Mouse (Mus musculus): ENCODE measurements at regions not wholly inside any gene's neighbourhood (a gene's known extent, or its start where the extent isn't known, plus 50 kb on each side); places are given as distances from the start of the nearest gene placed in this dataset.

DNA sequence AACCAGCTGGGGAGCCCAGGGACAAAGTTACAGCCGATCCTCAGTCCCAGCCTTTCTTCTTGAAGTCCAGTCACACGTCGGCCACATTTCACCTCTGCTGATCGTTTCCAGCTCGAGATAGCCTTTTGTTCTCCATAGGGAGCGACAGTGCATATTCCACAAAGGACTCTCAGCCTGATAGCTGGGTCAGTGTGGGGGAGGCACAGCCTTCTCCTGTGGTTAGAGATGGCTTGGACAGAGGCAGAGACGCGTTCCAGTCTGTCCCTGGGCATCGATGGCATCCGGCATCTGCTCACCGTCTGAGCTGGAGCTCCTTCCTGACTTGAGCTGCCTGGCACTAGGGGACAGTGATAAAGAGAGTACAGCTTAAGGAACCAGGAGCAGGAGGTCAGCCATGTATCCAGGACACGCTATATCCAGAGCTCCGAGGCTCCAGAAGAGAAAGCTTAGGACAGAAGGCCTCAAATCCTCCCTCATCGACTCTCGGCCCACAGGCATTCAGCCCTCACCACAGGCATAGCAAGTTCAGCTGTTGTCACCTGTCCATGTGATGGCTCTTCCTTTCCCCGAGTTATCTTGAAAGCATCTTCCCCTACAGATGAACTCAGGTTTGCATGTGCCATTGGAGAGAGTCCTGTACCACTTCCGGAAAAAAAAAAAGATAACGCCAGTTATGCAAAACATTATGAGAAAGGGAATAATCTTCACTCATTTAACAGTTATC lies 160.0 kb downstream of the Qrsl1 start:
- Histone ChIP-seq H3K4me3 (ENCODE audit: low read depth, low read length) (no peak overlapping the region), H3K9me3 (ENCODE audit: low read length) (no peaks in the 10 kb centered on the region), H3K4me1 (ENCODE audit: insufficient read depth, low read length) (no peaks in the 10 kb centered on the region), H3K9ac (replicated peaks; ENCODE audit: low read length, poor library complexity, severe bottlenecking) (no peak overlapping the region), H3K36me3 (ENCODE audit: insufficient read depth, low read length) (no peaks in the 10 kb centered on the region), H3K27ac (ENCODE audit: low read depth, low read length) (no peak overlapping the region), H3K27me3 (ENCODE audit: insufficient read depth, low read length) (no peaks in the 10 kb centered on the region), H3K4me2 (ENCODE audit: low read depth, low read length, poor library complexity, severe bottlenecking) (no peak overlapping the region)
- ATAC-seq (ENCODE audit: low FRiP score) (no peak), DNase-seq (ENCODE audit: low spot score) (no peak)
- no peak for TF ChIP-seq CTCF (IDR thresholded peaks at IDR 0.05)
- 50% methylated on average over 18 of the region's 18 CpGs for WGBS

DNA sequence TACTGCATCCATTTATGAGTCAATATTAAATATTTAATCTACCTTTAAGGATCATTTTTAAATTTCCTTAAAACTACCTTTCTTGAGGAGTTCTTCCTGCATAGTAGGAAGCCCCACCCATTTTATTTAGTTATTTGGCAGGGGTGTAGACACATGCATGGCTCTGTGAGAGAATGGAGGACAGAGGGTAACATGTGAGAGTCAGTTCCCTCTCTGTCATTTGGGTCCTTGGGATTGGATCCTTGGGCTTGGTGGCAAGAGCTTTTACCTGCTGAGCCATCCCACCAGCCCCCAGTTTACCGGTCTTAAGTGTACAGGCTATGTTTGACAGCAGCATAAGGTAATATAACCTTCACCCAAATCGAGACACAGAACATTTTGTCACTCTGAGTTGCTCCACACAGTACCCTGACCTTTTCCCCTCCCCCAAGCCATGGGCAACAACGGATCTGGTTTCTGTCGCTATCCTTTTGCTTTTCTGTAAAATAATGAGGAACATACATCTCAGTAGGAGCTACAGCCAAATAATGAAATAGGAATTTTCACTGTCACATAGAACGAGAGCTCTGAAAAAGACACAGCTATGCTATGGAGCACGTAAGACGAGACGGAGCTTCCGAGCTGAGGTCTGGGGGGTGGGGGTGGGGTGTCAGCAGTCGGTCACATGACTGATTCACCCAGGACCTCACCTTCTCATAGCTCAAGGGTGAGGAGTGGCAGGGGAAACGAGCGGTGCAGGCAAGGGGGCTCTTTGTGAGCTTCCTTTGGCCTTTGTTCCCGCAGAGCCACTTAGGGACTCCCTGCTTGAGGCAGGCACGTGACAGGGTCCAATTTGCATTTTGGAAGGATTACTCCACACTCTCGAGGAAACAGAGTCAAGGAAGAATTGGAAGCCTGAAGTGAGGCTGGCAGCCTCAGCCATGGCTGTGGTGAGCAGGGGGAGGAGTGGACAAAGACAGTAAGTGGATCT lies 159.2 kb downstream of the Qrsl1 start:
- no peak overlapping the region for H3K4me3 ChIP-seq (ENCODE audit: low read depth, low read length)
- ATAC-seq (ENCODE audit: low FRiP score) (peak; percentile 38; the same call in 1 of the 2 replicates), DNase-seq (ENCODE audit: low spot score) (no peak)
- peak overlapping the region; percentile 43; the same call in 1 of the 2 replicates for H3K27ac ChIP-seq (ENCODE audit: low read depth, low read length)
- H3K4me1 ChIP-seq (ENCODE audit: insufficient read depth, low read length) = no peaks in the 10 kb centered on the region
- 8% methylated on average over 15 of the region's 15 CpGs for WGBS
- H3K9ac ChIP-seq (replicated peaks; ENCODE audit: low read length, poor library complexity, severe bottlenecking) = no peak overlapping the region
- H3K9me3 ChIP-seq (ENCODE audit: low read length) = no peaks in the 10 kb centered on the region
- no peak for TF ChIP-seq CTCF (IDR thresholded peaks at IDR 0.05)
- peak overlapping the region; percentile 22; the same call in 1 of the 2 replicates for H3K4me2 ChIP-seq (ENCODE audit: low read depth, low read length, poor library complexity, severe bottlenecking)
- H3K27me3 ChIP-seq (ENCODE audit: insufficient read depth, low read length) = no peaks in the 10 kb centered on the region
- no peaks in the 10 kb centered on the region for H3K36me3 ChIP-seq (ENCODE audit: insufficient read depth, low read length)

DNA sequence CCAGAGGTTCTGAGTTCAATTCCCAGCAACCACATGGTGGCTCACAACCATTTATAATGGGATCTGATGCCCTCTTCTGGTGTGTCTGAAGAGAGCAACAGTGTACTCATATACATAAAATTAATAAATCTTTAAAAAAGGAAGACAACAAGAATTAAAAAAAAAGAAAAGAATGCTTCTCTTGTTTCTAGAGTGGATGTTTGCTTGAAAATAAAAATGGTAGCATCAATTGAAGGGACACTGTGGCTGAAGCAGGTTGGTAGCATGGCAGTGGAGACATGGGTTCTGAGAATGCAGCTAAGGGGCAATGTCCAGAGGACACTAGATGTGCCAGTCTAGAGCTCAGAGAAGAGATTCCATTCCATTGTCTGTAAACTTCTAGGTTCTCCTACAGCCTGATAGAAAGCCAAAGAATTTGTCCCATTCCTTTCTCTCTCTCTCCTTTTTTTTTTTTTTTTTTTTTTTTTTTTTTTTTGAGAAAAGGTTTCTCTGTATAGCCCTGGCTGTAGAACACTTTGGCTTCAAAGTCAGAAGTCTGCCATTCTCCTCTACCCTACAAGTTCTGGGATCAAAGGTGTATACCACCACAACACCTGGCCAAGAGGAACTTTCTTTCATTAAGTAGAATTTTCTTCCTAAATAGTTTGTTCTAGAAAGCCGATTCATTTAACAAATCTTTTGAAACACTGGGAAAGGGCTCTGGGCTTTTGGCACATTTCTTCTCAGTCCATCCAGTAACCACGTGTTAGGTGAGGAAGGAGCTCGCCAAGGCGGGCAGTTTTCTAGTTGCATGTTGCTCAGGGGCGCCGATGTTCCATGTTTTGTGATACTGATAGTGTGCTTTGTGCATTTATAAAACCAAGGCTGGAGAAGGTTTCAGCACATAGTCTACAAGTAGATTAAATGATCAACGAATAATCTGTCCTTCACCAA lies 158.1 kb downstream of the Qrsl1 start:
- WGBS = 94% methylated on average over 7 of the region's 7 CpGs

DNA sequence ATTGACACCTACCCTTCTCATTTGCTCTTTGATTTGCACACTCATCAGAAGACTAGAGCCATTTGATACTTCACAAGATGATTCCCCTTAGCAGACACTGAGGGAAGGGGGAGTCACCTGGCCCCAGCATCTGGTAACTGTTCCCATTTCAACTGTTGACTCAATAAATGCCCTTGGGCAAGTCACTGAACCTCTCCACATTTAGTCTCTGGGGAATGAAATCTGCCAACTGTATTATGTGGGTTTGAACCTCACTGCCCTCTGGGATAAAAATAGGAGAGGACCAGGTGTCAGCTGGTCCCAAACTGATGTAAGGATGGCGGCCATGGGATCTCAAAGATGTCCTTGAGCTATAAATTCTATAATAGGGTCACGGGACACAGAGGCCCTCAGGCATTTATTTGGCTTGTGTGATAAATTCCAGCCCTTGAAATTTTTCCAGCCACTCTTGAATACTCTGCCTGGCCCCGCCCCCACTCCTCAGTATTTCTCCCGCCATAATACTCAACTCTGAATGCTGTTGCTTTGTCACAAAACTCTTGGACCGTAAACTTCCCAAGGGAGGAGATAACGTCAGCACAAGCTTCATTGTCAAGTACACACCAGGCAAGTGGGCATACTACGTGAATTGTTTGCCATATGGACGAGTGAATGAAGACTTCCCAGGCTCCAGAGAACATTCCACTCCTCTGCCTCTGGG lies 155.5 kb downstream of the Qrsl1 start:
- no peak overlapping the region for H3K27ac ChIP-seq (ENCODE audit: low read depth, low read length)
- DNase-seq (ENCODE audit: low spot score) = no peak
- H3K4me1 ChIP-seq (ENCODE audit: insufficient read depth, low read length) = no peaks in the 10 kb centered on the region
- no peak overlapping the region for H3K4me3 ChIP-seq (ENCODE audit: low read depth, low read length)
- H3K36me3 ChIP-seq (ENCODE audit: insufficient read depth, low read length) = no peaks in the 10 kb centered on the region
- no peaks in the 10 kb centered on the region for H3K27me3 ChIP-seq (ENCODE audit: insufficient read depth, low read length)
- no peak overlapping the region for H3K4me2 ChIP-seq (ENCODE audit: low read depth, low read length, poor library complexity, severe bottlenecking)
- WGBS = 82% methylated on average over 8 of the region's 8 CpGs
- no peak for ATAC-seq (ENCODE audit: low FRiP score)
- H3K9me3 ChIP-seq (ENCODE audit: low read length) = no peaks in the 10 kb centered on the region
- no peak for TF ChIP-seq CTCF (IDR thresholded peaks at IDR 0.05)
- no peak overlapping the region for H3K9ac ChIP-seq (replicated peaks; ENCODE audit: low read length, poor library complexity, severe bottlenecking)

More for the DNA sequence above, 158.1 kb downstream of the Qrsl1 start:
- Histone ChIP-seq H3K4me1 (ENCODE audit: insufficient read depth, low read length) (no peaks in the 10 kb centered on the region), H3K36me3 (ENCODE audit: insufficient read depth, low read length) (no peaks in the 10 kb centered on the region), H3K9ac (replicated peaks; ENCODE audit: low read length, poor library complexity, severe bottlenecking) (no peak overlapping the region), H3K27me3 (ENCODE audit: insufficient read depth, low read length) (no peaks in the 10 kb centered on the region), H3K9me3 (ENCODE audit: low read length) (no peaks in the 10 kb centered on the region), H3K4me2 (ENCODE audit: low read depth, low read length, poor library complexity, severe bottlenecking) (no peak overlapping the region), H3K4me3 (ENCODE audit: low read depth, low read length) (no peak overlapping the region), H3K27ac (ENCODE audit: low read depth, low read length) (no peak overlapping the region)
- ATAC-seq (ENCODE audit: low FRiP score) = no peak
- DNase-seq (ENCODE audit: low spot score) = no peak
- no peak; the same call in 1 of the 2 replicates for TF ChIP-seq CTCF (IDR thresholded peaks at IDR 0.05)

DNA sequence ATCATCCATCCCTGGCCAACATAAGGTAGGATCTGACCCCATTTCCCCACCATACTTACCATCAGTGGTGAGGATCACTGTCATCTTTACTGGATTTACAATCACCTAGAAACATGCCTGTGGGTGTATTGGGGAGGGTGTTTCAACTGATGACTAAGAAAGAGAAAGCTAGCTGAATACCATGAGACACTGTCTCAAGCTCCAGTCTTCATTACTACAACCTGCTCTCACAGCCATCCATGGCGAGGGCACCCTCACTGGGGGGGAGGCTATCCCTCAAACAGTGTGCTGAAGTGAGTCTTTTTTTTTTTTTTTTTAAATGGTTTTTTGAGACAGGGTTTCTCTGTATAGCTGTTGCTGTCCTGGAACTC lies 154.9 kb downstream of the Qrsl1 start:
- Histone ChIP-seq H3K9ac (replicated peaks; ENCODE audit: low read length, poor library complexity, severe bottlenecking) (no peak overlapping the region), H3K36me3 (ENCODE audit: insufficient read depth, low read length) (no peaks in the 10 kb centered on the region), H3K4me2 (ENCODE audit: low read depth, low read length, poor library complexity, severe bottlenecking) (no peak overlapping the region), H3K27me3 (ENCODE audit: insufficient read depth, low read length) (no peaks in the 10 kb centered on the region), H3K27ac (ENCODE audit: low read depth, low read length) (no peak overlapping the region), H3K4me3 (ENCODE audit: low read depth, low read length) (no peak overlapping the region), H3K9me3 (ENCODE audit: low read length) (no peaks in the 10 kb centered on the region), H3K4me1 (ENCODE audit: insufficient read depth, low read length) (no peaks in the 10 kb centered on the region)
- ATAC-seq (ENCODE audit: low FRiP score) = no peak
- no peak for DNase-seq (ENCODE audit: low spot score)
- no peak for TF ChIP-seq CTCF (IDR thresholded peaks at IDR 0.05)
- 100% methylated on average over 1 of the region's 1 CpGs for WGBS

All from midbrain, postnatal 0 days (tissue).